8 mouse cellular contexts compared by ENCODE assay signal in the genomic region with DNA sequence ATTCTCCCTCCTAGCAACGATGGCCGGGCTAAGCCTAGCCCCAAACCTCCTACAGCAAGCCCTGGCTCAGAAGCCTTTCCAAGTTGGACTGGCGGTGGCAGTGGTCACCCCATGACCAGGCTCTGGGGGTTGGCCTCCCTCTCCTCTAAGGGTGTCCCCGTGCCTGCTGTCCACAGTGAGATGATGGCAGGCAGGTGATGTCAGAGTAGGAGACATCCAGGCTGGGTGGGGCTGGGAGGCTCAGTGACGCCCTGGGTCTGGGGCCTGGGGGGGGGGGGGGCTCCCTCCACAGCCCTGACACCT. TPM values are rescaled to one million over a fixed set of nuclear protein-coding genes. Genes with fewer than 3 reads are reported as not detected.
DNase-seq lines count a peak whose midpoint lies in the region; ATAC-seq lines count a peak whose summit lies in the region.

No protein-coding gene starts in this region.

- peak overlapping the region; percentile 79 for H3K4me3 ChIP-seq in kidney, embryonic 16.5 days (ENCODE audit: low read length)
- peak overlapping the region; percentile 92 for H3K4me3 ChIP-seq in embryonic facial prominence, embryonic 13.5 days
- H3K4me3 ChIP-seq in intestine, embryonic 14.5 days (ENCODE audit: low read depth, low read length), result peak overlapping the region; percentile 71
- peak overlapping the region; percentile 86 for H3K4me3 ChIP-seq in midbrain, embryonic 16.5 days (ENCODE audit: low read depth, low read length)

- no peak for DNase-seq in kidney, adult 18-20 months
- DNase-seq in intestine, embryonic 14.5 days (ENCODE audit: low spot score), result no peak
- no peak for DNase-seq in adrenal gland, adult 8-10 months
- no peak for DNase-seq in right cerebral cortex, postnatal 36 days (ENCODE audit: low spot score in 2 of 2)
- no peak for DNase-seq in thymus, postnatal 14 days

- H3K9me3 ChIP-seq in kidney, embryonic 16.5 days (ENCODE audit: low read length), result no peaks in the 10 kb centered on the region
- H3K9me3 ChIP-seq in embryonic facial prominence, embryonic 13.5 days, result no peaks in the 10 kb centered on the region
- no peaks in the 10 kb centered on the region for H3K9me3 ChIP-seq in intestine, embryonic 14.5 days (ENCODE audit: control insufficient read depth, low read length)
- H3K9me3 ChIP-seq in midbrain, embryonic 16.5 days (replicated peaks; ENCODE audit: control insufficient read depth, low read length, poor library complexity, severe bottlenecking), result no peaks in the 10 kb centered on the region

- H3K9ac ChIP-seq in kidney, embryonic 16.5 days (replicated peaks; ENCODE audit: low read length), result peak overlapping the region; percentile 86
- peak overlapping the region; percentile 89 for H3K9ac ChIP-seq in embryonic facial prominence, embryonic 13.5 days
- H3K9ac ChIP-seq in intestine, embryonic 14.5 days (ENCODE audit: low read length), result peak overlapping the region; percentile 74
- H3K9ac ChIP-seq in midbrain, embryonic 16.5 days (ENCODE audit: low read depth, low read length), result peak overlapping the region; percentile 94

- ATAC-seq in kidney, embryonic 16.5 days (ENCODE audit: low FRiP score, low TSS enrichment), result peak; percentile 0; the same call in 1 of the 2 replicates
- ATAC-seq in embryonic facial prominence, embryonic 13.5 days (ENCODE audit: insufficient number of reproducible peaks, insufficient read depth, low FRiP score, low TSS enrichment, low read depth), result no peak
- no peak for ATAC-seq in intestine, embryonic 14.5 days (replicated peaks; ENCODE audit: low FRiP score, low TSS enrichment, low read depth)
- ATAC-seq in midbrain, embryonic 16.5 days, result peak; percentile 29

- H3K4me1 ChIP-seq in kidney, embryonic 16.5 days (ENCODE audit: insufficient read depth, low read length), result peaks cover 34% of the 10 kb centered on the region
- H3K4me1 ChIP-seq in embryonic facial prominence, embryonic 13.5 days, result peaks cover 37% of the 10 kb centered on the region
- H3K4me1 ChIP-seq in intestine, embryonic 14.5 days (replicated peaks; ENCODE audit: control insufficient read depth, insufficient read depth, low read length), result peaks cover 10% of the 10 kb centered on the region
- peaks cover 20% of the 10 kb centered on the region for H3K4me1 ChIP-seq in midbrain, embryonic 16.5 days (ENCODE audit: control insufficient read depth, insufficient read depth, low read length)

- peak overlapping the region; percentile 87 for H3K4me2 ChIP-seq in kidney, embryonic 16.5 days (replicated peaks; ENCODE audit: low read depth, low read length)
- peak overlapping the region; percentile 89 for H3K4me2 ChIP-seq in embryonic facial prominence, embryonic 13.5 days
- peak overlapping the region; percentile 91 for H3K4me2 ChIP-seq in intestine, embryonic 14.5 days (ENCODE audit: low read length)
- H3K4me2 ChIP-seq in midbrain, embryonic 16.5 days (ENCODE audit: low read length), result peak overlapping the region; percentile 69

- WGBS in kidney, embryonic 16.5 days, result 2% methylated on average over 5 of the region's 5 CpGs
- 11% methylated on average over 5 of the region's 5 CpGs for WGBS in embryonic facial prominence, embryonic 13.5 days
- WGBS in intestine, embryonic 14.5 days, result 10% methylated on average over 5 of the region's 5 CpGs
- 16% methylated on average over 5 of the region's 5 CpGs for WGBS in midbrain, embryonic 16.5 days

- no peaks in the 10 kb centered on the region for H3K27me3 ChIP-seq in kidney, embryonic 16.5 days (ENCODE audit: insufficient read depth, low read length)
- H3K27me3 ChIP-seq in embryonic facial prominence, embryonic 13.5 days, result peaks cover 19% of the 10 kb centered on the region
- H3K27me3 ChIP-seq in intestine, embryonic 14.5 days (replicated peaks; ENCODE audit: control insufficient read depth, insufficient read depth, low read length), result 0 out of 2 replicates have a peak, but pooled peaks cover 6% of the 10 kb centered on the region
- H3K27me3 ChIP-seq in midbrain, embryonic 16.5 days (ENCODE audit: control insufficient read depth, insufficient read depth, low read depth, low read length), result no peaks in the 10 kb centered on the region

- H3K36me3 ChIP-seq in kidney, embryonic 16.5 days (ENCODE audit: insufficient read depth, low read length), result peaks cover 6% of the 10 kb centered on the region; the same call in 1 of the 2 replicates
- peaks cover 20% of the 10 kb centered on the region for H3K36me3 ChIP-seq in embryonic facial prominence, embryonic 13.5 days
- H3K36me3 ChIP-seq in intestine, embryonic 14.5 days (ENCODE audit: control insufficient read depth, insufficient read depth, low read length), result peaks cover 9% of the 10 kb centered on the region; the same call in 1 of the 2 replicates
- H3K36me3 ChIP-seq in midbrain, embryonic 16.5 days (ENCODE audit: control insufficient read depth, insufficient read depth, low read length), result no peaks in the 10 kb centered on the region

- H3K27ac ChIP-seq in kidney, embryonic 16.5 days (ENCODE audit: low read length), result peak overlapping the region; percentile 95; the same call in 1 of the 2 replicates
- peak overlapping the region; percentile 87; the same call in 1 of the 2 replicates for H3K27ac ChIP-seq in embryonic facial prominence, embryonic 13.5 days
- H3K27ac ChIP-seq in intestine, embryonic 14.5 days (ENCODE audit: low read depth), result no peak overlapping the region; the same call in 1 of the 2 replicates
- peak overlapping the region; percentile 53; the same call in 1 of the 2 replicates for H3K27ac ChIP-seq in midbrain, embryonic 16.5 days (ENCODE audit: low read length)

RNA-seq across cellular contexts. Expression of gene Cep170b, which starts 2.7 kb away (rescaled TPM):
- 15.7 and 17.5 TPM in 2 replicates for polyA plus RNA-seq in kidney, embryonic 16.5 days (2015; fragmentation: Nextera tagmentation; extraction: Ambion mirVana)
- 13.8 and 16.7 TPM in 2 replicates for polyA plus RNA-seq in embryonic facial prominence, embryonic 13.5 days (2015; fragmentation: Nextera tagmentation; extraction: Ambion mirVana)
- polyA plus RNA-seq in intestine, embryonic 14.5 days (2014; fragmentation: Nextera tagmentation; extraction: Ambion mirVana), result 15.9 and 18.3 TPM in 2 replicates
- 36.0 and 39.4 TPM in 2 replicates for polyA plus RNA-seq in midbrain, embryonic 16.5 days (2015; fragmentation: Nextera tagmentation; extraction: Ambion mirVana)
- 10 to 100 TPM; 43.6 to 74.0 (median 59.1) TPM for total RNA-seq in adrenal gland, adult 8-10 months (2022)

RNA-seq across cellular contexts. Expression of gene Pld4, which starts 37.5 kb away (rescaled TPM):
- 7.3 and 7.4 TPM in 2 replicates for polyA plus RNA-seq in kidney, embryonic 16.5 days (2015; fragmentation: Nextera tagmentation; extraction: Ambion mirVana)
- polyA plus RNA-seq in embryonic facial prominence, embryonic 13.5 days (2015; fragmentation: Nextera tagmentation; extraction: Ambion mirVana), result 6.1 and 7.3 TPM in 2 replicates
- polyA plus RNA-seq in intestine, embryonic 14.5 days (2014; fragmentation: Nextera tagmentation; extraction: Ambion mirVana), result 12.6 and 13.0 TPM in 2 replicates
- 4.9 and 5.9 TPM in 2 replicates for polyA plus RNA-seq in midbrain, embryonic 16.5 days (2015; fragmentation: Nextera tagmentation; extraction: Ambion mirVana)
- total RNA-seq in adrenal gland, adult 8-10 months (2022), result 10 to 100 TPM in 3 of 4 experiments, 1 to 10 TPM in 1; 9.1 to 21.7 (median 15.5) TPM

RNA-seq across cellular contexts. Expression of gene Zbtb42, which starts 44.4 kb away (rescaled TPM):
- polyA plus RNA-seq in kidney, embryonic 16.5 days (2015; fragmentation: Nextera tagmentation; extraction: Ambion mirVana), result 6.4 and 7.0 TPM in 2 replicates
- 2.3 and 3.1 TPM in 2 replicates for polyA plus RNA-seq in embryonic facial prominence, embryonic 13.5 days (2015; fragmentation: Nextera tagmentation; extraction: Ambion mirVana)
- 9.4 and 9.8 TPM in 2 replicates for polyA plus RNA-seq in intestine, embryonic 14.5 days (2014; fragmentation: Nextera tagmentation; extraction: Ambion mirVana)
- 0.73 and 1.2 TPM in 2 replicates for polyA plus RNA-seq in midbrain, embryonic 16.5 days (2015; fragmentation: Nextera tagmentation; extraction: Ambion mirVana)
- 10 to 100 TPM in 3 of 4 experiments, 1 to 10 TPM in 1; 8.7 to 20.1 (median 15.9) TPM for total RNA-seq in adrenal gland, adult 8-10 months (2022)

RNA-seq across cellular contexts. Expression of gene Akt1, which starts 48.3 kb away (rescaled TPM):
- polyA plus RNA-seq in kidney, embryonic 16.5 days (2015; fragmentation: Nextera tagmentation; extraction: Ambion mirVana), result 49.5 TPM in 2 replicates
- polyA plus RNA-seq in embryonic facial prominence, embryonic 13.5 days (2015; fragmentation: Nextera tagmentation; extraction: Ambion mirVana), result 49.7 and 60.0 TPM in 2 replicates
- 56.2 and 58.8 TPM in 2 replicates for polyA plus RNA-seq in intestine, embryonic 14.5 days (2014; fragmentation: Nextera tagmentation; extraction: Ambion mirVana)
- polyA plus RNA-seq in midbrain, embryonic 16.5 days (2015; fragmentation: Nextera tagmentation; extraction: Ambion mirVana), result 58.7 and 60.4 TPM in 2 replicates
- 100 to 1,000 TPM; 275 to 460 (median 313) TPM for total RNA-seq in adrenal gland, adult 8-10 months (2022)

Comparison
In these comparisons a context has a peak if more than half of its experiments do, and no peak if none do; other contexts are left out.
1. ATAC-seq: peak in kidney, embryonic 16.5 days (single experiment) and midbrain, embryonic 16.5 days (single experiment); none in embryonic facial prominence, embryonic 13.5 days (single experiment) and intestine, embryonic 14.5 days (single experiment).
2. Peak in every context shown above with its lines, with median percentiles within 50 percentile points of each other: H3K4me2 ChIP-seq, H3K4me3 ChIP-seq and H3K9ac ChIP-seq.